Mouse (Mus musculus): ENCODE measurements around the gene Mtif3. TPM values are rescaled to one million over a fixed set of nuclear protein-coding genes. Genes with fewer than 3 reads are reported as not detected.

Mtif3 gene
- total and polyA plus RNA-seq, 2 experiments from 2014 or later: 17.1 to 18.6 TPM

GRCm38 (mm10) chr5:146993509-146993908 lies 29.9 kb upstream of the Mtif3 start:
- Histone ChIP-seq H3K4me2 (ENCODE audit: low read depth) (no peak overlapping the region), H3K9ac (no peak overlapping the region), H3K9me3 (ENCODE audit: low read length) (no peaks in the 10 kb centered on the region), H3K27me3 (ENCODE audit: insufficient read depth, low read length) (no peaks in the 10 kb centered on the region; the same call in 1 of the 2 replicates), H3K4me3 (ENCODE audit: low read depth, low read length) (no peak overlapping the region), H3K4me1 (ENCODE audit: insufficient read depth) (no peaks in the 10 kb centered on the region), H3K27ac (ENCODE audit: low read depth, low read length) (no peak overlapping the region), H3K36me3 (ENCODE audit: insufficient read depth) (no peaks in the 10 kb centered on the region)
- ATAC-seq (no peak), DNase-seq (no peak)
- no peak for TF ChIP-seq CTCF (IDR thresholded peaks at IDR 0.05; ENCODE audit: low read depth)
- WGBS: 63% methylated on average over 8 of the region's 8 CpGs

GRCm38 (mm10) chr5:146989051-146989450 lies 25.5 kb upstream of the Mtif3 start:
- WGBS: 82% methylated on average over 5 of the region's 5 CpGs
- DNase-seq (no peak), ATAC-seq (no peak)
- Histone ChIP-seq H3K36me3 (ENCODE audit: insufficient read depth) (no peaks in the 10 kb centered on the region), H3K4me3 (ENCODE audit: low read depth, low read length) (no peak overlapping the region), H3K9me3 (ENCODE audit: low read length) (no peaks in the 10 kb centered on the region), H3K27me3 (ENCODE audit: insufficient read depth, low read length) (no peaks in the 10 kb centered on the region; the same call in 1 of the 2 replicates), H3K4me2 (ENCODE audit: low read depth) (no peak overlapping the region), H3K27ac (ENCODE audit: low read depth, low read length) (no peak overlapping the region), H3K4me1 (ENCODE audit: insufficient read depth) (peaks cover 4% of the 10 kb centered on the region; the same call in 1 of the 2 replicates), H3K9ac (no peak overlapping the region)
- no peak for TF ChIP-seq CTCF (IDR thresholded peaks at IDR 0.05; ENCODE audit: low read depth)

- peak; percentile 55 for DNase-seq
- no peak for TF ChIP-seq CTCF (IDR thresholded peaks at IDR 0.05; ENCODE audit: low read depth)
- Histone ChIP-seq H3K27me3 (ENCODE audit: insufficient read depth, low read length) (no peaks in the 10 kb centered on the region), H3K9me3 (ENCODE audit: low read length) (no peaks in the 10 kb centered on the region), H3K4me3 (ENCODE audit: low read depth, low read length) (no peak overlapping the region), H3K9ac (no peak overlapping the region), H3K36me3 (ENCODE audit: insufficient read depth) (no peaks in the 10 kb centered on the region), H3K4me2 (ENCODE audit: low read depth) (no peak overlapping the region), H3K4me1 (ENCODE audit: insufficient read depth) (peaks cover 7% of the 10 kb centered on the region; the same call in 1 of the 2 replicates), H3K27ac (ENCODE audit: low read depth, low read length) (no peak overlapping the region)
- peak; percentile 54 for ATAC-seq
- 69% methylated on average over 10 of the region's 10 CpGs for WGBS
These were observed 24.0 kb upstream of the Mtif3 start for GRCm38 (mm10) chr5:146987588-146987987.

- H3K27ac ChIP-seq (ENCODE audit: low read depth, low read length): no peak overlapping the region
- H3K4me2 ChIP-seq (ENCODE audit: low read depth): peak overlapping the region; percentile 8
- H3K27me3 ChIP-seq (ENCODE audit: insufficient read depth, low read length): no peaks in the 10 kb centered on the region
- peak; percentile 24; the same call in 1 of the 2 replicates for ATAC-seq
- H3K36me3 ChIP-seq (ENCODE audit: insufficient read depth): no peaks in the 10 kb centered on the region
- no peak for TF ChIP-seq CTCF (IDR thresholded peaks at IDR 0.05; ENCODE audit: low read depth)
- H3K9me3 ChIP-seq (ENCODE audit: low read length): no peaks in the 10 kb centered on the region
- 24% methylated on average over 21 of the region's 21 CpGs for WGBS
- peak; percentile 51 for DNase-seq
- H3K9ac ChIP-seq: no peak overlapping the region; the same call in 1 of the 2 replicates
- H3K4me1 ChIP-seq (ENCODE audit: insufficient read depth): peaks cover 7% of the 10 kb centered on the region; the same call in 1 of the 2 replicates
- no peak overlapping the region for H3K4me3 ChIP-seq (ENCODE audit: low read depth, low read length)
These were observed 22.3 kb upstream of the Mtif3 start for GRCm38 (mm10) chr5:146985725-146986433.

GRCm38 (mm10) chr5:146983216-146983615 lies 19.6 kb upstream of the Mtif3 start:
- no peak overlapping the region for H3K27ac ChIP-seq (ENCODE audit: low read depth, low read length)
- H3K27me3 ChIP-seq (ENCODE audit: insufficient read depth, low read length): no peaks in the 10 kb centered on the region
- 9% methylated on average over 8 of the region's 8 CpGs for WGBS
- no peak overlapping the region for H3K4me3 ChIP-seq (ENCODE audit: low read depth, low read length)
- ATAC-seq: no peak
- H3K9ac ChIP-seq: no peak overlapping the region
- no peaks in the 10 kb centered on the region for H3K36me3 ChIP-seq (ENCODE audit: insufficient read depth)
- peak; percentile 81 for DNase-seq
- peaks cover 7% of the 10 kb centered on the region; the same call in 1 of the 2 replicates for H3K4me1 ChIP-seq (ENCODE audit: insufficient read depth)
- no peaks in the 10 kb centered on the region for H3K9me3 ChIP-seq (ENCODE audit: low read length)
- no peak overlapping the region for H3K4me2 ChIP-seq (ENCODE audit: low read depth)
- peak; percentile 92 for TF ChIP-seq CTCF (IDR thresholded peaks at IDR 0.05; ENCODE audit: low read depth)

GRCm38 (mm10) chr5:146981376-146981775 lies 17.8 kb upstream of the Mtif3 start:
- no peak for TF ChIP-seq CTCF (IDR thresholded peaks at IDR 0.05; ENCODE audit: low read depth)
- 90% methylated on average over 6 of the region's 6 CpGs for WGBS
- H3K4me2 ChIP-seq (ENCODE audit: low read depth): no peak overlapping the region
- DNase-seq (no peak), ATAC-seq (no peak)
- H3K4me1 ChIP-seq (ENCODE audit: insufficient read depth): peaks cover 7% of the 10 kb centered on the region; the same call in 1 of the 2 replicates
- no peaks in the 10 kb centered on the region for H3K27me3 ChIP-seq (ENCODE audit: insufficient read depth, low read length)
- H3K9ac ChIP-seq: no peak overlapping the region
- no peaks in the 10 kb centered on the region for H3K36me3 ChIP-seq (ENCODE audit: insufficient read depth)
- no peak overlapping the region for H3K4me3 ChIP-seq (ENCODE audit: low read depth, low read length)
- H3K27ac ChIP-seq (ENCODE audit: low read depth, low read length): no peak overlapping the region
- no peaks in the 10 kb centered on the region for H3K9me3 ChIP-seq (ENCODE audit: low read length)

- no peaks in the 10 kb centered on the region; the same call in 1 of the 2 replicates for H3K27me3 ChIP-seq (ENCODE audit: insufficient read depth, low read length)
- DNase-seq: no peak
- H3K4me3 ChIP-seq (ENCODE audit: low read depth, low read length): no peak overlapping the region
- no peak for TF ChIP-seq CTCF (IDR thresholded peaks at IDR 0.05; ENCODE audit: low read depth)
- ATAC-seq: no peak
- H3K4me2 ChIP-seq (ENCODE audit: low read depth): no peak overlapping the region
- H3K9me3 ChIP-seq (ENCODE audit: low read length): no peaks in the 10 kb centered on the region
- WGBS: 60% methylated on average over 13 of the region's 13 CpGs
- no peak overlapping the region for H3K9ac ChIP-seq
- H3K27ac ChIP-seq (ENCODE audit: low read depth, low read length): no peak overlapping the region
- no peaks in the 10 kb centered on the region for H3K4me1 ChIP-seq (ENCODE audit: insufficient read depth)
- H3K36me3 ChIP-seq (ENCODE audit: insufficient read depth): no peaks in the 10 kb centered on the region
These were observed 11.2 kb upstream of the Mtif3 start for GRCm38 (mm10) chr5:146974781-146975123.

All from forebrain, postnatal 0 days (tissue).